Mouse (Mus musculus): ENCODE data around the gene Wfdc3. TPM values are rescaled to one million over a fixed set of nuclear protein-coding genes. Genes with fewer than 3 reads are reported as not detected.
A peak's percentile ranks its signal among the peaks of the same experiment; 100 is the strongest.
"Not testable (repeated sequence)": the region's sequence is repeated elsewhere in the genome, so short reads cannot be mapped to it uniquely, and the experiment has no call there.

Wfdc3 gene
- polyA plus RNA-seq, 1 experiment from 2014 or later: 0.92 TPM

GRCm38 (mm10) chr2:164731719-164732118, 14.0 kb downstream of the Wfdc3 start:
- H3K4me3 ChIP-seq: no peak overlapping the region
- H3K36me3 ChIP-seq (ENCODE audit: poor library complexity, severe bottlenecking): no peaks in the 10 kb centered on the region
- no peaks in the 10 kb centered on the region for H3K9me3 ChIP-seq (replicated peaks)
- H3K4me2 ChIP-seq: no peak overlapping the region
- H3K27me3 ChIP-seq: no peaks in the 10 kb centered on the region
- H3K27ac ChIP-seq: no peak overlapping the region
- 87% methylated on average over 5 of the region's 5 CpGs for WGBS
- no peak for ATAC-seq
- H3K4me1 ChIP-seq: no peaks in the 10 kb centered on the region
- H3K9ac ChIP-seq: no peak overlapping the region

- Histone ChIP-seq H3K4me2 (no peak overlapping the region), H3K27ac (no peak overlapping the region), H3K4me1 (no peaks in the 10 kb centered on the region), H3K36me3 (ENCODE audit: poor library complexity, severe bottlenecking) (no peaks in the 10 kb centered on the region), H3K4me3 (no peak overlapping the region), H3K9me3 (replicated peaks) (no peaks in the 10 kb centered on the region), H3K27me3 (no peaks in the 10 kb centered on the region; the same call in 1 of the 2 replicates), H3K9ac (no peak overlapping the region)
- WGBS: 30% methylated on average over 6 of the region's 6 CpGs
- ATAC-seq: 0 out of 2 replicates have a peak, but pooled peaks have one; percentile 13
Measured at GRCm38 (mm10) chr2:164725895-164726619, 19.7 kb downstream of the Wfdc3 start.

GRCm38 (mm10) chr2:164723276-164723675, 22.5 kb downstream of the Wfdc3 start:
- no peaks in the 10 kb centered on the region for H3K36me3 ChIP-seq (ENCODE audit: poor library complexity, severe bottlenecking)
- H3K9me3 ChIP-seq (replicated peaks): no peaks in the 10 kb centered on the region
- no peak overlapping the region for H3K9ac ChIP-seq
- H3K4me2 ChIP-seq: no peak overlapping the region
- no peak overlapping the region for H3K27ac ChIP-seq
- no peak for ATAC-seq
- no peaks in the 10 kb centered on the region; the same call in 1 of the 2 replicates for H3K27me3 ChIP-seq
- 62% methylated on average over 4 of the region's 4 CpGs for WGBS
- H3K4me3 ChIP-seq: no peak overlapping the region
- H3K4me1 ChIP-seq: no peaks in the 10 kb centered on the region

GRCm38 (mm10) chr2:164716194-164716786, 29.4 kb downstream of the Wfdc3 start:
- not testable (repeated sequence) for H3K27ac ChIP-seq; ATAC-seq; H3K27me3 ChIP-seq; H3K9me3 ChIP-seq (replicated peaks); H3K9ac ChIP-seq; H3K4me2 ChIP-seq; H3K4me1 ChIP-seq; H3K4me3 ChIP-seq; H3K36me3 ChIP-seq (ENCODE audit: poor library complexity, severe bottlenecking)
- WGBS: 90% methylated on average over 23 of the region's 23 CpGs

GRCm38 (mm10) chr2:164715005-164715404, 30.7 kb downstream of the Wfdc3 start, which contains the start of gene Spint5:
TSS of gene Spint5 (plus strand) at chr2:164715305.
- no peaks in the 10 kb centered on the region for H3K9me3 ChIP-seq (replicated peaks)
- no peaks in the 10 kb centered on the region for H3K36me3 ChIP-seq (ENCODE audit: poor library complexity, severe bottlenecking)
- H3K4me2 ChIP-seq: no peak within 1 kb of the TSS
- no peaks in the 10 kb centered on the region for H3K4me1 ChIP-seq
- ATAC-seq: no peak
- WGBS: 85% methylated on average over 6 of the region's 6 CpGs
- no peak within 1 kb of the TSS for H3K4me3 ChIP-seq
- H3K27me3 ChIP-seq: no peaks in the 10 kb centered on the region
- no peak within 1 kb of the TSS for H3K9ac ChIP-seq
- no peak within 1 kb of the TSS for H3K27ac ChIP-seq

GRCm38 (mm10) chr2:164705991-164706390, 39.7 kb downstream of the Wfdc3 start:
- no peak overlapping the region for H3K27ac ChIP-seq
- no peak for ATAC-seq
- H3K9ac ChIP-seq: no peak overlapping the region
- no peaks in the 10 kb centered on the region for H3K4me1 ChIP-seq
- H3K9me3 ChIP-seq (replicated peaks): no peaks in the 10 kb centered on the region
- H3K27me3 ChIP-seq: no peaks in the 10 kb centered on the region
- WGBS: 88% methylated on average over 14 of the region's 14 CpGs
- no peaks in the 10 kb centered on the region for H3K36me3 ChIP-seq (ENCODE audit: poor library complexity, severe bottlenecking)
- no peak overlapping the region for H3K4me3 ChIP-seq
- H3K4me2 ChIP-seq: no peak overlapping the region

- no peak for ATAC-seq
- Histone ChIP-seq H3K4me3 (no peak overlapping the region), H3K4me1 (no peaks in the 10 kb centered on the region), H3K36me3 (ENCODE audit: poor library complexity, severe bottlenecking) (no peaks in the 10 kb centered on the region), H3K27me3 (no peaks in the 10 kb centered on the region), H3K27ac (no peak overlapping the region), H3K9me3 (replicated peaks) (no peaks in the 10 kb centered on the region), H3K4me2 (no peak overlapping the region), H3K9ac (no peak overlapping the region)
- WGBS: 82% methylated on average over 6 of the region's 6 CpGs
Measured at GRCm38 (mm10) chr2:164705328-164705727, 40.4 kb downstream of the Wfdc3 start.

GRCm38 (mm10) chr2:164704235-164704634, 41.5 kb downstream of the Wfdc3 start:
- WGBS: 81% methylated on average over 5 of the region's 5 CpGs

GRCm38 (mm10) chr2:164701761-164702160, 44.0 kb downstream of the Wfdc3 start:
- Histone ChIP-seq H3K36me3 (ENCODE audit: poor library complexity, severe bottlenecking) (no peaks in the 10 kb centered on the region), H3K27ac (no peak overlapping the region), H3K9ac (no peak overlapping the region), H3K4me1 (no peaks in the 10 kb centered on the region), H3K9me3 (replicated peaks) (no peaks in the 10 kb centered on the region), H3K27me3 (no peaks in the 10 kb centered on the region), H3K4me3 (no peak overlapping the region), H3K4me2 (no peak overlapping the region)
- WGBS: 91% methylated on average over 5 of the region's 5 CpGs
- no peak for ATAC-seq

More at GRCm38 (mm10) chr2:164704235-164704634, 41.5 kb downstream of the Wfdc3 start:
- no peaks in the 10 kb centered on the region for H3K9me3 ChIP-seq (replicated peaks)
- H3K27ac ChIP-seq: no peak overlapping the region
- no peaks in the 10 kb centered on the region for H3K4me1 ChIP-seq
- no peak overlapping the region for H3K4me2 ChIP-seq
- H3K36me3 ChIP-seq (ENCODE audit: poor library complexity, severe bottlenecking): no peaks in the 10 kb centered on the region
- no peak for ATAC-seq
- no peak overlapping the region for H3K4me3 ChIP-seq
- no peak overlapping the region for H3K9ac ChIP-seq
- no peaks in the 10 kb centered on the region for H3K27me3 ChIP-seq

GRCm38 (mm10) chr2:164700959-164701358, 44.8 kb downstream of the Wfdc3 start:
- Histone ChIP-seq H3K4me2 (no peak overlapping the region), H3K4me1 (no peaks in the 10 kb centered on the region), H3K27ac (no peak overlapping the region), H3K36me3 (ENCODE audit: poor library complexity, severe bottlenecking) (no peaks in the 10 kb centered on the region), H3K9ac (no peak overlapping the region), H3K9me3 (replicated peaks) (no peaks in the 10 kb centered on the region), H3K27me3 (no peaks in the 10 kb centered on the region), H3K4me3 (no peak overlapping the region)
- 79% methylated on average over 5 of the region's 5 CpGs for WGBS
- ATAC-seq: no peak

- no peaks in the 10 kb centered on the region for H3K4me1 ChIP-seq
- H3K27me3 ChIP-seq: 0 out of 2 replicates have a peak, but pooled peaks cover 3% of the 10 kb centered on the region
- H3K4me2 ChIP-seq: no peak within 1 kb of the TSS
- no peak within 1 kb of the TSS for H3K4me3 ChIP-seq
- no peak within 1 kb of the TSS for H3K9ac ChIP-seq
- H3K27ac ChIP-seq: no peak within 1 kb of the TSS
- H3K36me3 ChIP-seq (ENCODE audit: poor library complexity, severe bottlenecking): no peaks in the 10 kb centered on the region
- no peaks in the 10 kb centered on the region for H3K9me3 ChIP-seq (replicated peaks)
- WGBS: 76% methylated on average over 4 of the region's 4 CpGs
- ATAC-seq: no peak
Measured at GRCm38 (mm10) chr2:164698201-164698600, 47.5 kb downstream of the Wfdc3 start, which contains the start of gene Spint4. TSS of gene Spint4 (plus strand) at chr2:164698501.

- Histone ChIP-seq H3K4me3 (no peak within 1 kb of the TSS), H3K27me3 (no peaks in the 10 kb centered on the region), H3K27ac (no peak within 1 kb of the TSS), H3K9me3 (replicated peaks) (no peaks in the 10 kb centered on the region), H3K4me1 (no peaks in the 10 kb centered on the region), H3K4me2 (no peak within 1 kb of the TSS), H3K9ac (no peak within 1 kb of the TSS), H3K36me3 (ENCODE audit: poor library complexity, severe bottlenecking) (no peaks in the 10 kb centered on the region)
- WGBS: 82% methylated on average over 3 of the region's 3 CpGs
- no peak for ATAC-seq
Measured at GRCm38 (mm10) chr2:164684807-164685206, 60.9 kb downstream of the Wfdc3 start, which contains the start of gene Wfdc13. TSS of gene Wfdc13 (plus strand) at chr2:164685107.

All from forebrain, embryonic 13.5 days (tissue).